In the genomic region with DNA sequence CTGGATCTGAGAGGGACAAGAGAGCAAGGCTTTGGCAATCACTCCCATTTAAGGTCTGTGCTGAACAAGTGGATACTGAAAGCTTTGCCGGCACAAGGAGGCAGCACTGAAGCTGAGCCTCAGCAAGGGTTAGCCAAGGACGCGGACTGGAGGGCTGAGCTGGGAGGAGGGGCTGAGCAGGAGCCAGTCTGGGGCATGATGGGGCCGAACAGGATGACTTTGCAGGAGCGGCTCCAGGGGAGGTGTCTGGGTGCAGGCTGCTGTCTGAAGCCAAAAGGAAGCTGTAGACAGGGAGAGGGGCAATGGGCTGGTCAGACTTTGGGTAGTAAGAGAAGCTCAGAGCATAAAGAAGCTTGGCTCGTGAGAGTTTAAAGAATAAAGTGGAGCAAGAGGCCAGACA, we compare ENCODE assay signal across 9 mouse cellular contexts. TPM values are rescaled to one million over a fixed set of nuclear protein-coding genes. Genes with fewer than 3 reads are reported as not detected.
DNase-seq lines count a peak whose midpoint lies in the region; ATAC-seq and TF ChIP-seq lines count a peak whose summit lies in the region.
"Had no signal": no experiment of that assay in that cellular context is flagged by ENCODE, and none has a peak within 500 bp of the region (broad histone marks: within the 10 kb centered on the region; RNA-seq: fewer than 3 reads in every experiment).

No protein-coding gene starts in this region.

- no peak overlapping the region for H3K4me3 ChIP-seq in cortical plate, adult 2 months (ENCODE audit: insufficient read depth, low read length)
- H3K4me3 ChIP-seq in limb, embryonic 12.5 days (replicated peaks): no peak overlapping the region
- no peak overlapping the region for H3K4me3 ChIP-seq in midbrain, embryonic 16.5 days (ENCODE audit: low read depth, low read length)
- H3K4me3 ChIP-seq: myocyte had no signal

- H3K4me2 ChIP-seq in limb, embryonic 12.5 days: peak overlapping the region; percentile 2; the same call in 1 of the 2 replicates
- no peak overlapping the region for H3K4me2 ChIP-seq in midbrain, embryonic 16.5 days (ENCODE audit: low read length)

- H3K27ac ChIP-seq in cortical plate, adult 2 months (ENCODE audit: insufficient read depth, low read length): no peak overlapping the region
- no peak overlapping the region for H3K27ac ChIP-seq in limb, embryonic 12.5 days
- no peak overlapping the region for H3K27ac ChIP-seq in midbrain, embryonic 16.5 days (ENCODE audit: low read length)

- H3K9ac ChIP-seq in limb, embryonic 12.5 days (replicated peaks): no peak overlapping the region
- 0 out of 2 replicates have a peak overlapping the region, but pooled peaks have one; percentile 47 for H3K9ac ChIP-seq in midbrain, embryonic 16.5 days (ENCODE audit: low read depth, low read length)

- H3K27me3 ChIP-seq in limb, embryonic 12.5 days: no peaks in the 10 kb centered on the region
- H3K27me3 ChIP-seq in midbrain, embryonic 16.5 days (ENCODE audit: control insufficient read depth, insufficient read depth, low read depth, low read length): no peaks in the 10 kb centered on the region

- 10% methylated on average over 6 of the region's 6 CpGs for WGBS in limb, embryonic 12.5 days
- 9% methylated on average over 6 of the region's 6 CpGs for WGBS in midbrain, embryonic 16.5 days

- no peaks in the 10 kb centered on the region for H3K36me3 ChIP-seq in limb, embryonic 12.5 days
- no peaks in the 10 kb centered on the region for H3K36me3 ChIP-seq in midbrain, embryonic 16.5 days (ENCODE audit: control insufficient read depth, insufficient read depth, low read length)

- no peaks in the 10 kb centered on the region for H3K4me1 ChIP-seq in cortical plate, adult 2 months (ENCODE audit: control insufficient read depth, insufficient read depth, low read length)
- H3K4me1 ChIP-seq in limb, embryonic 12.5 days (replicated peaks): peaks cover 5% of the 10 kb centered on the region
- H3K4me1 ChIP-seq in midbrain, embryonic 16.5 days (ENCODE audit: control insufficient read depth, insufficient read depth, low read length): 0 out of 2 replicates have a peak, but pooled peaks cover 2% of the 10 kb centered on the region

- ATAC-seq in limb, embryonic 12.5 days (ENCODE audit: insufficient number of reproducible peaks, insufficient read depth, low FRiP score, low TSS enrichment, low read depth): no peak; the same call in 1 of the 2 replicates
- no peak for ATAC-seq in midbrain, embryonic 16.5 days

- DNase-seq in right cerebral cortex, adult 18-20 months: peak; percentile 17
- DNase-seq in right cerebral cortex, postnatal 25 days: no peak
- peak; percentile 61 for DNase-seq in gastrocnemius, postnatal 10 days
- peak; percentile 6 for DNase-seq in hindlimb bud, embryonic 11.5 days (ENCODE audit: extremely low spot score, low read depth, low spot score)
- DNase-seq in thymus, postnatal 14 days: peak; percentile 66

- TF ChIP-seq POLR2A in cortical plate, adult 2 months (IDR thresholded peaks at IDR 0.05; ENCODE audit: extremely low read depth, insufficient read depth, low read length): no peak

- TF ChIP-seq CTCF in cortical plate, adult 2 months (IDR thresholded peaks at IDR 0.05; ENCODE audit: extremely low read depth, insufficient read depth, low read length): peak; percentile 20; the same call in 1 of the 2 replicates

- no peaks in the 10 kb centered on the region for H3K9me3 ChIP-seq in limb, embryonic 12.5 days
- no peaks in the 10 kb centered on the region for H3K9me3 ChIP-seq in midbrain, embryonic 16.5 days (replicated peaks; ENCODE audit: control insufficient read depth, low read length, poor library complexity, severe bottlenecking)

RNA-seq across cellular contexts. Expression of gene Mgst2, which starts 48.2 kb away (rescaled TPM):
- polyA plus RNA-seq in cortical plate, adult 2 months (2012; rRNA removed): 0.13 and 0.40 TPM in 2 replicates
- total RNA-seq in gastrocnemius, postnatal 10 days (2021): 1 to 10 TPM in 1 of 2 experiments, under 1 TPM in 1; 0.99 to 1.4 TPM
- polyA plus RNA-seq in limb, embryonic 12.5 days (2016; fragmentation: Nextera tagmentation; extraction: Ambion mirVana): 1.1 and 1.4 TPM in 2 replicates
- 0.66 and 0.94 TPM in 2 replicates for polyA plus RNA-seq in midbrain, embryonic 16.5 days (2015; fragmentation: Nextera tagmentation; extraction: Ambion mirVana)

RNA-seq across cellular contexts. Expression of gene Setd7, which starts 51.3 kb away (rescaled TPM):
- 63.4 and 65.4 TPM in 2 replicates for polyA plus RNA-seq in cortical plate, adult 2 months (2012; rRNA removed)
- total RNA-seq in gastrocnemius, postnatal 10 days (2021): 100 to 1,000 TPM; 102 to 121 TPM
- 4.8 and 5.2 TPM in 2 replicates for polyA plus RNA-seq in limb, embryonic 12.5 days (2016; fragmentation: Nextera tagmentation; extraction: Ambion mirVana)
- polyA plus RNA-seq in midbrain, embryonic 16.5 days (2015; fragmentation: Nextera tagmentation; extraction: Ambion mirVana): 2.6 and 2.7 TPM in 2 replicates

Comparison
In these comparisons a context has a peak if more than half of its experiments do, and no peak if none do; other contexts are left out.
1. RNA of gene Setd7, which starts 51.3 kb away (polyA plus RNA-seq): 63.4 to 65.4 TPM in cortical plate, adult 2 months; 4.8 to 5.2 TPM in limb, embryonic 12.5 days and 2.6 to 2.7 TPM in midbrain, embryonic 16.5 days; every median in the first group is over 10 times any median in the second.